Mouse (Mus musculus): ENCODE data around the gene Zfp26.

DNA sequence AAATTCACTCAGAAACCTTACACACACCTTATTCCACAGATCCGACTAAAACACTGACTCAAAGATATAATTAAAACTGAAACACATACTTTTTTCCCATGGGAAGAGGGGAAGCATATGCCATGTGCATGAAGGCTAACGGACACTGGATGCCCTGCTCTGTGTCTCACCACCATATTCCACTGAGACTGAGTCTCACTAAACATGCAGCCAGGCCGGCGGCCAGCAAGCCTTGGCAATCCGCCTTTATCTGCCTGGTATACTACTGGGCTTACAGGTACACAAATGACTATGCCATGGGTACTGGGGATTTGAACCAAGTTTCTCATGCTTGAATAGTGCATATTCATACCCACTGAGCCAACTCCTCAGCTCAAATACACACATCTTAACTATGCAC is 19.4 kb upstream of the Zfp26 start:
- no peak for TF ChIP-seq CTCF (IDR thresholded peaks at IDR 0.05; ENCODE audit: low read depth, low read length)
- TF ChIP-seq EP300 (IDR thresholded peaks at IDR 0.05; ENCODE audit: insufficient read depth, low read depth, low read length): no peak
- no peak for TF ChIP-seq POLR2A (IDR thresholded peaks at IDR 0.05; ENCODE audit: insufficient read depth, low read length)

Data from ES-Bruce4 (cell line).